Mouse (Mus musculus) liver, embryonic 14 days (tissue): Measurements from ENCODE around the gene Gm9767. TPM values are rescaled to one million over a fixed set of nuclear protein-coding genes. Genes with fewer than 3 reads are reported as not detected.

Experiments
- polyA plus RNA-seq: library from polyadenylated mRNA; depleted of rRNA; stranded (reverse); fragments of >200 nt; gene quantifications from 2 replicates; pipeline ENCODE4 v1.2.3, GENCODE M21; 2012; rRNA removed

The Gm9767 gene
- polyA plus RNA-seq, result 0.03 TPM in 1 of 2 replicates, not detected in the other

DNA sequence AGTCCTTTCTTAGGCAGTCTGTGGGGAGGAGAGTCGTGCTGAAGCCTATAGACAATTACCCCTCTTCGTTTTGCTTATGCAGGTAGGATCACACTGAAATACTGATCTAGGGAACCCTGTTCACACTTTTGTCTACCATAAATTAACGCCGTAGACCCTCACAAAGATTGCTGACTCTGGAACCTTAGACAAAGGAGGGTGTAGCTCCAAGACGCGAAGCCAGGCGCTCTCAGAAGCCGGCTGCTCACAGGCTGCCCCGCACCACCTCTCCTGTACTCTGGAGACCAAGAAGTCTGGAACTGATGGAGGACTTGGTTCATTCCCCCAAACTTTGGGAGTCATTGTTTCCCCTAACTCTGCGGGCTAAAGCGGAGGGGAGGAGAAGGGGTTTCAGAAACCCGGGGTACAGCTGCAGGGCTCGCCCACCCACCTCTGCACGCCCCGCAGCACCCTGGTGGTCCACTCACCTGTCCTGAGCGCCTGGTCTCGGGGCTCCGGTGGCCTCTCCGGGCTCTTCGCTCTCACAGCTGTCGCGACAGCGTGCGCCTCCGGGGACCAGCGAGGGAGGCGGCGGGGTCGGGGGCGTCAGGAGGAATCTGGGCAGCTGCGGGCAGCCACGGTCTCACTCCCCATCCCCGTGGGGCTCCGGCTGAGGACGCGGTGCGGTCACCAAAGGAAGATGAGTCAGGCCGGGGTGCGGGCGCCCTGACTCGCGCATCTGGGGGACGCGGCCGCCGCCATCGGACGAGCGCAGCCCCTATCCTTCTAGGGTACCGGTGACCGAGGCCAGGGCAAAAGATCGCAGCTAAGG is at the start of gene Gm9767:
TSS of gene Gm9767 (plus strand) at position 585 of the 811 bp plus-strand sequence.

DNA sequence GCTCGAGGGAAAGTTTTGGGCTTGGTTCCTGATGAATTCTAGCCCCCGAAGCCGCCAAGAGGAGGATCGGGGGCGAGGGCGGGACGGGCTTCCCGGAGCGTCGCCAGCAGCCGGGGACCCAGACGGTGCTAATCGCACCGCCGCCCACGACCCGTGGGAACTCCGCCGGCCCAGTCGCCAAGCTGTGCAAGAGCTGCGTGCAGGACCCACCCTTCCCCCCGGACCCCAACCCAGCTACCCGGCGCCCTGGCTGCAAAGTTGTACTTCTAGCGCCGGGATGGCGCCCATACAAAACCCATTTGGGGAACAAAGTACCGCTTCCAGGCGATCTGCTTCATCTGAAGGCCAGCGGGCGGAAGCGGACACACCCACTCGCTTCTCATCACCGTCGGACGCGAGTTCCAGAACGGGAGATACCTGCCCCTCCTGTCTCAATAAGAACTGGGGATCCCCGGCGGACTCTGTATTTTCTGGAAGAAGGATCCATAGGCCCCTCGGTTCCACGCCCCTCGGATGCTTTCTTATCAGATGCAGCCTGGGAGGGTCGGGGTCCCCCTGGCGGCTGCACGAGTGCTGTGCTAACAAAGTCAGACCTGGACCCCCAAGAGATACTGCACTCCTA is 577 bp downstream of the Gm9767 start, which contains the start of gene Tmem200a:
TSS of gene Tmem200a (minus strand) at position 532 of the 622 bp plus-strand sequence.

Other genes starting within 250 kb of the Gm9767 start
- gene Tmem200a, start 797 bp downstream of the Gm9767 start, polyA plus RNA-seq, result 0.06 and 0.12 TPM in 2 replicates
- gene Samd3, start 151.5 kb downstream of the Gm9767 start, polyA plus RNA-seq, result 0.03 TPM in 1 of 2 replicates, not detected in the other